Mouse (Mus musculus): ENCODE measurements at regions not wholly inside any gene's neighbourhood (a gene's known extent, or its start where the extent isn't known, plus 50 kb on each side); places are given as distances from the start of the nearest gene placed in this dataset.

GRCm38 (mm10) chr12:30510861-30511260, 73.4 kb upstream of the Tmem18 start:
- CTCF ChIA-PET, result no interaction called here
- POLR2A ChIA-PET, result no interaction called here

- ChIA-PET CTCF (no interaction called here), POLR2A (no interaction called here)
Measured at GRCm38 (mm10) chr12:30483370-30483769, 100.9 kb upstream of the Tmem18 start.

GRCm38 (mm10) chr12:30473473-30473815, 100.3 kb upstream of the Sntg2 start:
- POLR2A ChIA-PET, result no interaction called here
- CTCF ChIA-PET, result no interaction called here

GRCm38 (mm10) chr12:30472743-30473472, 99.7 kb upstream of the Sntg2 start:
- ChIA-PET POLR2A (no interaction called here), CTCF (no interaction called here)

DNA sequence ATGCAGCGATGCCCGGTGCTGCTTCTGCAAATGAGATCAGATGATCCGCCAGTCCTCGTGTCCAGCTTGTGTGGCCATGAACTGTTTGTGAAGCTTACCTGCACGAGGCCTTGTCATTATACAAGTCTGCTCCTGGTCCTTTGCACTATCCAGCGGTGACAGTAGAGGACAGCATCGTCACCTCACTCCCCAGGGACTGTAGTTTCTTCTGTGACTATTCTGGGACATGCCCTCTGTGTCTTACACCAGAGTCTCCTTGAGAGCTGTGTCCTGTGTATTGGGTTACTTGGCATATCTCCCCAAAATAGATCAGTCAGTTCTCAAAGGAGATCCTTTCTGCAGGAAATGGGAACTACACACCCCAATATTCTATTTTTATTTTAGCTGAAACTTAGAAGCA, 94.0 kb upstream of the Sntg2 start:
- ChIA-PET POLR2A (no interaction called here), CTCF (no interaction called here)

- ChIA-PET POLR2A (no interaction called here), CTCF (interaction anchor here in 3 of 4 experiments (0.6 to 1.4 kb wide), 6 partner anchors 14 to 520 kb away, joined by 3 to 4 read pairs (median 3); no protein-coding TSS in a partner anchor)
Measured at GRCm38 (mm10) chr12:30450614-30451013, 77.4 kb upstream of the Sntg2 start.

GRCm38 (mm10) chr12:30434892-30435291, 61.7 kb upstream of the Sntg2 start:
- ChIA-PET CTCF (no interaction called here), POLR2A (no interaction called here)

- CTCF ChIA-PET, result no interaction called here
- POLR2A ChIA-PET, result no interaction called here
Measured at GRCm38 (mm10) chr12:30432861-30433260, 59.7 kb upstream of the Sntg2 start.

DNA sequence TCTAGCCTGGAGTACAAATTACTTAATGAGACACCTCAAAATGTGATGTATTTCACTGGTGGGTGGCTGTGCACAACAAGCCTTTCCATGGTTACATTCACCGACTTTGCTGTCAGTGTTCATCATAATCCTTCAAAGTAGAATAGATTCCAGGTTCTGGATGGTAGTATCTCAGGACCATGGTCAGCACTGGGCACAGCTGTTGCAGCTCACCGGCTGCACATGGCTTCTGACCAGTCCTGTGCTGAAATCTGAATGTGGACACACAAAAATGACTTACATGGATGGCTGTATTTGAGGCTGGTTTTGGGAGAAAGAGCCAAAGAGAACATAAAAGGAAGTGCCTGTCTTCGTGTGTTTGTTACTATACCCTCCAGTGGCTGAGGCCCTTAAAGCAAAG, 57.5 kb upstream of the Sntg2 start:
- ChIA-PET CTCF (interaction anchor here in 1 of 4 experiments (1.6 kb wide), 1 partner anchor 20 kb away, joined by 3 read pairs; no protein-coding TSS in a partner anchor), POLR2A (no interaction called here)

- ChIA-PET POLR2A (no interaction called here), CTCF (no interaction called here)
Measured at GRCm38 (mm10) chr12:30425301-30425700, 52.1 kb upstream of the Sntg2 start.

Data from embryonic stem cell, embryonic (primary cell).